Mouse (Mus musculus): ENCODE measurements around the gene Cit. TPM values are rescaled to one million over a fixed set of nuclear protein-coding genes. Genes with fewer than 3 reads are reported as not detected.

Cit gene
- polyA plus RNA-seq, 1 experiment from 2014 or later: 4.8 TPM

- H3K27me3 ChIP-seq (replicated peaks; ENCODE audit: insufficient read depth, low read length): no peaks in the 10 kb centered on the region
- no peak overlapping the region for H3K27ac ChIP-seq (ENCODE audit: low read length)
- no peak overlapping the region for H3K9ac ChIP-seq (replicated peaks; ENCODE audit: low read depth)
- no peak overlapping the region for H3K4me2 ChIP-seq (replicated peaks; ENCODE audit: low read depth, low read length)
- DNase-seq (ENCODE audit: low spot score) (no peak), ATAC-seq (no peak)
- no peaks in the 10 kb centered on the region for H3K9me3 ChIP-seq (ENCODE audit: low read length)
- H3K4me1 ChIP-seq (ENCODE audit: insufficient read depth, low read depth, low read length): no peaks in the 10 kb centered on the region
- H3K4me3 ChIP-seq (ENCODE audit: low read depth, low read length): no peak overlapping the region
- 57% methylated on average over 6 of the region's 6 CpGs for WGBS
- no peak for TF ChIP-seq CTCF (IDR thresholded peaks at IDR 0.05)
- no peak for TF ChIP-seq EP300 (IDR thresholded peaks at IDR 0.05)
- no peaks in the 10 kb centered on the region for H3K36me3 ChIP-seq (ENCODE audit: insufficient read depth, low read length)
Measured at GRCm38 (mm10) chr5:116052826-116053225, 207.7 kb downstream of the Cit start.

Other genes starting within 250 kb of the Cit start
- gene Rab35, start 213.4 kb upstream of the Cit start, polyA plus RNA-seq (2015; fragmentation: Nextera tagmentation; extraction: Ambion mirVana): 19.5 and 20.1 TPM in 2 replicates
- gene Bicdl1, start 113.7 kb upstream of the Cit start, polyA plus RNA-seq (2015; fragmentation: Nextera tagmentation; extraction: Ambion mirVana): 12.4 and 14.1 TPM in 2 replicates
- 75.1 and 80.6 TPM in 2 replicates for gene Prkab1, start 179.2 kb downstream of the Cit start, polyA plus RNA-seq (2015; fragmentation: Nextera tagmentation; extraction: Ambion mirVana)
- 0.11 and 0.18 TPM in 2 replicates for gene Tmem233, start 238.0 kb downstream of the Cit start, polyA plus RNA-seq (2015; fragmentation: Nextera tagmentation; extraction: Ambion mirVana)